Mouse (Mus musculus): ENCODE measurements at regions not wholly inside any gene's neighbourhood (a gene's known extent, or its start where the extent isn't known, plus 50 kb on each side); places are given as distances from the start of the nearest gene placed in this dataset.

- Histone ChIP-seq H3K27me3 (ENCODE audit: control insufficient read depth in 1 of 2, insufficient read depth in 2 of 2, low read length in 2 of 2) (peaks cover 5 to 9% of the 10 kb centered on the region in 2 experiments), H3K36me3 (ENCODE audit: control insufficient read depth in 1 of 2, insufficient read depth in 2 of 2, low read length in 2 of 2) (no peaks in the 10 kb centered on the region), H3K4me3 (ENCODE audit: control insufficient read depth in 1 of 2, insufficient read depth in 1 of 2, low read depth in 2 of 2, low read length in 2 of 2) (no peak overlapping the region), H3K4me1 (ENCODE audit: control insufficient read depth in 1 of 2, insufficient read depth in 2 of 2, low read length in 2 of 2) (peaks cover 0 to 11% of the 10 kb centered on the region in 2 experiments; a peak in 1 of 4 replicates), H3K27ac (ENCODE audit: control insufficient read depth, low read depth, low read length) (no peak overlapping the region), H3K9me3 (replicated peaks; ENCODE audit: insufficient read depth, low read length) (no peaks in the 10 kb centered on the region), H3K9ac (ENCODE audit: control insufficient read depth, low read depth, low read length, poor library complexity, severe bottlenecking) (no peak overlapping the region), H3K79me2 (ENCODE audit: control insufficient read depth, insufficient read depth, low read length, poor library complexity) (no peaks in the 10 kb centered on the region)
- TF ChIP-seq TBP (IDR thresholded peaks at IDR 0.05; ENCODE audit: low read depth, low read length) = no peak
- no peak for DNase-seq (ENCODE audit: low read depth, low spot score)
These were observed 140.1 kb upstream of the Smim15 start for GRCm38 (mm10) chr13:107904051-107904740.

GRCm38 (mm10) chr13:107903150-107903959, 140.9 kb upstream of the Smim15 start:
- Histone ChIP-seq H3K4me1 (ENCODE audit: control insufficient read depth in 1 of 2, insufficient read depth in 2 of 2, low read length in 2 of 2) (peaks cover 0 to 11% of the 10 kb centered on the region in 2 experiments; a peak in 1 of 4 replicates), H3K9me3 (replicated peaks; ENCODE audit: insufficient read depth, low read length) (no peaks in the 10 kb centered on the region), H3K36me3 (ENCODE audit: control insufficient read depth in 1 of 2, insufficient read depth in 2 of 2, low read length in 2 of 2) (no peaks in the 10 kb centered on the region), H3K9ac (ENCODE audit: control insufficient read depth, low read depth, low read length, poor library complexity, severe bottlenecking) (no peak overlapping the region), H3K27me3 (ENCODE audit: control insufficient read depth in 1 of 2, insufficient read depth in 2 of 2, low read length in 2 of 2) (peaks cover 3 to 9% of the 10 kb centered on the region in 2 experiments), H3K27ac (ENCODE audit: control insufficient read depth, low read depth, low read length) (no peak overlapping the region), H3K79me2 (ENCODE audit: control insufficient read depth, insufficient read depth, low read length, poor library complexity) (no peaks in the 10 kb centered on the region), H3K4me3 (ENCODE audit: control insufficient read depth in 1 of 2, insufficient read depth in 1 of 2, low read depth in 2 of 2, low read length in 2 of 2) (no peak overlapping the region)
- TF ChIP-seq ELF1 (IDR thresholded peaks at IDR 0.05; ENCODE audit: low read depth, low read length) (no peak), MAFK (IDR thresholded peaks at IDR 0.05; ENCODE audit: borderline replicate concordance, low read depth, low read length) (0 out of 2 replicates have a peak, but pooled peaks have one; percentile 44), GATA1 (IDR thresholded peaks at IDR 0.05; ENCODE audit: low read depth, low read length) (0 out of 2 replicates have a peak, but pooled peaks have one; percentile 3)
- DNase-seq (ENCODE audit: low read depth, low spot score) = peak; percentile 66

GRCm38 (mm10) chr13:107902800-107903149, 141.5 kb upstream of the Smim15 start:
- H3K27me3 ChIP-seq (ENCODE audit: control insufficient read depth in 1 of 2, insufficient read depth in 2 of 2, low read length in 2 of 2) = peaks cover 2 to 8% of the 10 kb centered on the region in 2 experiments
- no peak overlapping the region for H3K4me3 ChIP-seq (ENCODE audit: control insufficient read depth in 1 of 2, insufficient read depth in 1 of 2, low read depth in 2 of 2, low read length in 2 of 2)
- no peaks in the 10 kb centered on the region for H3K9me3 ChIP-seq (replicated peaks; ENCODE audit: insufficient read depth, low read length)
- no peak for DNase-seq (ENCODE audit: low read depth, low spot score)
- TF ChIP-seq ETS1 (IDR thresholded peaks at IDR 0.05; ENCODE audit: low read depth, low read length) (no peak), RCOR1 (IDR thresholded peaks at IDR 0.05; ENCODE audit: low read depth, low read length) (no peak), NELFE (IDR thresholded peaks at IDR 0.05; ENCODE audit: low read depth, low read length) (no peak), CTCF (IDR thresholded peaks at IDR 0.05 in 2 of 3, conservative IDR thresholded peaks at IDR 0.05 in 1 of 3; ENCODE audit: control insufficient read depth in 1 of 3, insufficient read depth in 1 of 3, low read depth in 2 of 3, low read length in 3 of 3, poor library complexity in 1 of 3, severe bottlenecking in 1 of 3) (no peak)
- peaks cover 0 to 11% of the 10 kb centered on the region in 2 experiments; a peak in 1 of 4 replicates for H3K4me1 ChIP-seq (ENCODE audit: control insufficient read depth in 1 of 2, insufficient read depth in 2 of 2, low read length in 2 of 2)
- H3K9ac ChIP-seq (ENCODE audit: control insufficient read depth, low read depth, low read length, poor library complexity, severe bottlenecking) = no peak overlapping the region
- H3K79me2 ChIP-seq (ENCODE audit: control insufficient read depth, insufficient read depth, low read length, poor library complexity) = no peaks in the 10 kb centered on the region
- H3K27ac ChIP-seq (ENCODE audit: control insufficient read depth, low read depth, low read length) = no peak overlapping the region
- H3K36me3 ChIP-seq (ENCODE audit: control insufficient read depth in 1 of 2, insufficient read depth in 2 of 2, low read length in 2 of 2) = no peaks in the 10 kb centered on the region
